Mouse (Mus musculus): Measurements from ENCODE around the gene Zfc3h1.

The Zfc3h1 gene

GRCm38 (mm10) chr10:115473213-115473961 lies 88.6 kb downstream of the Zfc3h1 start:
- DNase-seq (ENCODE audit: inconsistent age in 2 of 2, low spot score in 1 of 2), result no peak

GRCm38 (mm10) chr10:115475000-115475550 lies 90.3 kb downstream of the Zfc3h1 start:
- DNase-seq (ENCODE audit: inconsistent age in 2 of 2, low spot score in 1 of 2), result no peak

- DNase-seq (ENCODE audit: inconsistent age in 2 of 2, low spot score in 1 of 2), result no peak
These were observed 91.7 kb downstream of the Zfc3h1 start for GRCm38 (mm10) chr10:115476506-115476905.

- peak in 1 of 2 experiments; percentile 13 for DNase-seq (ENCODE audit: inconsistent age in 2 of 2, low spot score in 1 of 2)
These were observed 93.8 kb downstream of the Zfc3h1 start for GRCm38 (mm10) chr10:115478441-115479141.

Measured in adrenal gland, adult (tissue).